Mouse (Mus musculus) midbrain, embryonic 15.5 days (tissue): Measurements from ENCODE around the gene Ehd4. TPM values are rescaled to one million over a fixed set of nuclear protein-coding genes. Genes with fewer than 3 reads are reported as not detected.

Source experiments
- ATAC-seq: fragments of 200-750 bp; cut with Nextera tagmentation; replicated peaks from 2 replicates; pipeline ENCODE4 v1.8.0; 2017; ENCODE audit warnings: moderate TSS enrichment
- H3K27ac ChIP-seq: fragments of 300-500 bp; sonication (generic); 2 replicates; pipeline ENCODE4 v1.5.1; 2015; ENCODE audit warnings: mild to moderate bottlenecking, inconsistent platforms
- H3K27me3 ChIP-seq: fragments of 300-500 bp; sonication (generic); replicated peaks from 2 replicates; pipeline ENCODE4 v1.6.1; 2015; ENCODE audit warnings: inconsistent platforms
- H3K36me3 ChIP-seq: fragments of 300-500 bp; sonication (generic); replicated peaks from 2 replicates; pipeline ENCODE4 v1.6.1; 2015; ENCODE audit warnings: inconsistent platforms
- H3K4me1 ChIP-seq: fragments of 300-500 bp; sonication (generic); 2 replicates; pipeline ENCODE4 v1.6.1; 2015; ENCODE audit warnings: inconsistent platforms
- H3K4me2 ChIP-seq: fragments of 300-500 bp; sonication (generic); 2 replicates; pipeline ENCODE4 v1.6.1; 2015; ENCODE audit warnings: inconsistent platforms, mild to moderate bottlenecking, moderate library complexity
- H3K4me3 ChIP-seq: fragments of 300-500 bp; sonication (generic); 2 replicates; pipeline ENCODE4 v1.5.1; 2015; ENCODE audit warnings: mild to moderate bottlenecking, inconsistent platforms
- H3K9ac ChIP-seq: fragments of 300-500 bp; sonication (generic); 2 replicates; pipeline ENCODE4 v1.6.1; 2015; ENCODE audit warnings: mild to moderate bottlenecking, inconsistent platforms
- H3K9me3 ChIP-seq: fragments of 300-500 bp; sonication (generic); 2 replicates; pipeline ENCODE4 v1.6.1; 2016; ENCODE audit warnings: inconsistent platforms
- WGBS: fragments of 180-500 bp; shearing (Covaris S2); methylation state at CpG from one replicate; pipeline ENCODE4 v1.1.7; 2015; ENCODE audit warnings: mixed read lengths; 5-methylcytosine and 5-hydroxymethylcytosine counted together
- polyA plus RNA-seq: library from polyadenylated mRNA; unstranded; fragments of >200 nt; fragmentation: Nextera tagmentation; extraction: Ambion mirVana; gene quantifications from 2 replicates; pipeline ENCODE4 v1.2.1, GENCODE M21; 2015

Ehd4 gene
- polyA plus RNA-seq, 1 experiment from 2014 or later: 17.9 TPM

- Histone ChIP-seq H3K4me2 (no peak overlapping the region), H3K9ac (no peak overlapping the region), H3K9me3 (no peaks in the 10 kb centered on the region), H3K4me1 (no peaks in the 10 kb centered on the region), H3K4me3 (no peak overlapping the region), H3K27ac (no peak overlapping the region), H3K27me3 (no peaks in the 10 kb centered on the region), H3K36me3 (no peaks in the 10 kb centered on the region)
- no peak for ATAC-seq
- WGBS: 64% methylated on average over 6 of the region's 6 CpGs
Measured at GRCm38 (mm10) chr2:120060190-120060589, 94.2 kb downstream of the Ehd4 start.

DNA sequence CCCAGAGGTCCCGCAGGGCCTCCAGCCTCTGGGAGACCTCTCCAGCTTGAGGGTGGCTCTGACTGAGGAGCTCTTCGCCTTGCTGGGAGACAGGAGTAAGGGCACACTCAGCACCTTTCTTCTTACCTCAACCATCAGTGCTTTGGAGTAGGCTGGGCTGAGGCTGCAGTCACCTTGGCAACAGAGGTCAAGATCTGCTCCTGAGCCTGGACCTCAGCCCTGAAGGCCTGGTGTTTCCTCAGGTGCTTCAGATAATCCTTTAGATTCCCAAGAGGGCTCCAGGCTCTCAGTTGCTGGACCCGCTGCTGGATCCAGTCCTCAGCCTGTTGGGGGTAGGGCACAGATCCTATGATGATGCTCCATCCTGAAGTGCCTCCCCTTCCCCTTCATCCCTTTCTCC, 94.9 kb downstream of the Ehd4 start:
- no peaks in the 10 kb centered on the region for H3K9me3 ChIP-seq
- H3K4me2 ChIP-seq: no peak overlapping the region
- H3K36me3 ChIP-seq: no peaks in the 10 kb centered on the region
- no peak overlapping the region for H3K27ac ChIP-seq
- no peak overlapping the region for H3K9ac ChIP-seq
- no peaks in the 10 kb centered on the region for H3K4me1 ChIP-seq
- no peaks in the 10 kb centered on the region for H3K27me3 ChIP-seq
- 80% methylated on average over 3 of the region's 3 CpGs for WGBS
- H3K4me3 ChIP-seq: no peak overlapping the region
- no peak for ATAC-seq

DNA sequence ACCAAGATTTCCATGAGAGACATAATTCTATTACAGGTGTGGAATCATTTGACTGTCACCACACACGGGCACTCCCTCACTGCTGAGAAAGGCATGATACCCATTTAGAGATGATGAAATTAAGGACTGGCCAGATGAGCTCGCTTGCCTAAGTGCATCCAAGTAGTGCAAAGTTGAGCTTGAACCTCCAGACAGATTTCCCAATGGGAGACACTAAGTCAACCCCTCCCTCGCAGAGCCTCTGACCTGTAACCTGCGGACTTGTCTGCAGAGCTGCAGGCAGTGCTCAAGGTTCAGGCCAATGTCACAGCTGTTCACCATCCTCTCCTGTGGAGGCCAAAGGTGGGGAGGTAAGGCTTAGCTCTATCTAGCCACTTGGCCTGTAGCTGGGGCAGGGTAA, 95.6 kb downstream of the Ehd4 start:
- Histone ChIP-seq H3K4me2 (no peak overlapping the region), H3K9me3 (no peaks in the 10 kb centered on the region), H3K27ac (no peak overlapping the region), H3K27me3 (no peaks in the 10 kb centered on the region), H3K36me3 (no peaks in the 10 kb centered on the region), H3K4me1 (no peaks in the 10 kb centered on the region), H3K9ac (no peak overlapping the region), H3K4me3 (no peak overlapping the region)
- ATAC-seq: no peak
- WGBS: 87% methylated on average over 4 of the region's 4 CpGs

DNA sequence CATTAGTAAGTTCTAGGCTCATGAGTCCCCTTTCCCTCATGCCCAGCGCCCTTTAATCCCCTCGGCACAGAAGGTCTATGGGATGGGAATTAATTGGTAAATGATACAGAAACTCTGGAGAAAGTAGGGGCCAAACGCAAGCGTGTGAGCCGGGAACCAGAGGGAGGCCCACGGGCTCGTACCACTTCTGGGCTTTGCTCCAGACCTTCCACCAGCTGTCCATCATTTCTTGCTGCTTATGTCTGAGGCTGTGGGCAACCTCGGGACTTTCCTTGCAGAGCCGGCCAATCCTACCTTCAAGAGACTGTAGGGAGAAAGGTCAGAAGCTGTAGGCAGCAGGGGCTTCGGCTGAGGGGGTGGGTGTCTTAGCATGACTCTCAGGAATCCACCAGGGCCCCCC, 98.5 kb downstream of the Ehd4 start:
- Histone ChIP-seq H3K4me3 (no peak overlapping the region), H3K9ac (no peak overlapping the region), H3K4me2 (no peak overlapping the region), H3K27me3 (no peaks in the 10 kb centered on the region), H3K4me1 (no peaks in the 10 kb centered on the region), H3K27ac (no peak overlapping the region), H3K36me3 (no peaks in the 10 kb centered on the region), H3K9me3 (no peaks in the 10 kb centered on the region)
- no peak for ATAC-seq
- WGBS: 91% methylated on average over 10 of the region's 10 CpGs

- H3K9ac ChIP-seq: no peak overlapping the region
- WGBS: 91% methylated on average over 12 of the region's 12 CpGs
- H3K27ac ChIP-seq: no peak overlapping the region
- no peaks in the 10 kb centered on the region for H3K27me3 ChIP-seq
- no peak overlapping the region for H3K4me3 ChIP-seq
- no peaks in the 10 kb centered on the region for H3K36me3 ChIP-seq
- no peak overlapping the region for H3K4me2 ChIP-seq
- no peaks in the 10 kb centered on the region for H3K9me3 ChIP-seq
- ATAC-seq: no peak
- H3K4me1 ChIP-seq: no peaks in the 10 kb centered on the region
Measured at GRCm38 (mm10) chr2:120054771-120055552, 99.4 kb downstream of the Ehd4 start.

DNA sequence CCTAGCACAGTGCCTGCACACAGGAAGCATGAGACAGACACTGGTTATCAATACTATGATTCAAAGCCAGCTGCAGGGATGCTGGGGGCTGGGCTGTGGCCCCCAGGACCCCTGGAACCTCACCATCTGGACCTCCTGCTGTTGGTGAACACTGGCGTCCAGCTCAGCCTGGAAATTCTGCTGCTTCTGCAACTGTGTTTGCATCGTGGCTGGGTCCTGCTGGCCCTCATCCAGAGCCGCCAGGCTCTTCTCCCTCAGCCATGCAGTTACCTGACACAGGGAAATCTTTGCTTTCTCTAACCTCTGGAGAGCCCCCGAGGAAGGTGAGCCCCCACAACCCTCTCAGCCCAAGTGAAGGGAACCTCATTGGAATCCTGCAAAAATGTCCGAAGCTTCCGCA, 103.0 kb downstream of the Ehd4 start:
- no peaks in the 10 kb centered on the region for H3K36me3 ChIP-seq
- no peak for ATAC-seq
- no peak overlapping the region for H3K4me3 ChIP-seq
- H3K4me1 ChIP-seq: no peaks in the 10 kb centered on the region
- no peaks in the 10 kb centered on the region for H3K9me3 ChIP-seq
- 64% methylated on average over 6 of the region's 6 CpGs for WGBS
- H3K27ac ChIP-seq: no peak overlapping the region
- no peak overlapping the region for H3K9ac ChIP-seq
- no peaks in the 10 kb centered on the region for H3K27me3 ChIP-seq
- no peak overlapping the region for H3K4me2 ChIP-seq

- Histone ChIP-seq H3K36me3 (no peaks in the 10 kb centered on the region), H3K27ac (no peak overlapping the region), H3K9me3 (no peaks in the 10 kb centered on the region), H3K9ac (no peak overlapping the region), H3K4me1 (no peaks in the 10 kb centered on the region), H3K27me3 (no peaks in the 10 kb centered on the region), H3K4me2 (no peak overlapping the region), H3K4me3 (no peak overlapping the region)
- 66% methylated on average over 10 of the region's 10 CpGs for WGBS
- ATAC-seq: no peak
Measured at GRCm38 (mm10) chr2:120049632-120050274, 104.7 kb downstream of the Ehd4 start.

GRCm38 (mm10) chr2:120048173-120048572, 106.2 kb downstream of the Ehd4 start:
- H3K4me2 ChIP-seq: no peak overlapping the region
- H3K4me1 ChIP-seq: no peaks in the 10 kb centered on the region
- WGBS: 77% methylated on average over 9 of the region's 9 CpGs
- no peak overlapping the region for H3K27ac ChIP-seq
- H3K36me3 ChIP-seq: no peaks in the 10 kb centered on the region
- no peak for ATAC-seq
- H3K9me3 ChIP-seq: no peaks in the 10 kb centered on the region
- H3K9ac ChIP-seq: no peak overlapping the region
- H3K27me3 ChIP-seq: no peaks in the 10 kb centered on the region
- no peak overlapping the region for H3K4me3 ChIP-seq

DNA sequence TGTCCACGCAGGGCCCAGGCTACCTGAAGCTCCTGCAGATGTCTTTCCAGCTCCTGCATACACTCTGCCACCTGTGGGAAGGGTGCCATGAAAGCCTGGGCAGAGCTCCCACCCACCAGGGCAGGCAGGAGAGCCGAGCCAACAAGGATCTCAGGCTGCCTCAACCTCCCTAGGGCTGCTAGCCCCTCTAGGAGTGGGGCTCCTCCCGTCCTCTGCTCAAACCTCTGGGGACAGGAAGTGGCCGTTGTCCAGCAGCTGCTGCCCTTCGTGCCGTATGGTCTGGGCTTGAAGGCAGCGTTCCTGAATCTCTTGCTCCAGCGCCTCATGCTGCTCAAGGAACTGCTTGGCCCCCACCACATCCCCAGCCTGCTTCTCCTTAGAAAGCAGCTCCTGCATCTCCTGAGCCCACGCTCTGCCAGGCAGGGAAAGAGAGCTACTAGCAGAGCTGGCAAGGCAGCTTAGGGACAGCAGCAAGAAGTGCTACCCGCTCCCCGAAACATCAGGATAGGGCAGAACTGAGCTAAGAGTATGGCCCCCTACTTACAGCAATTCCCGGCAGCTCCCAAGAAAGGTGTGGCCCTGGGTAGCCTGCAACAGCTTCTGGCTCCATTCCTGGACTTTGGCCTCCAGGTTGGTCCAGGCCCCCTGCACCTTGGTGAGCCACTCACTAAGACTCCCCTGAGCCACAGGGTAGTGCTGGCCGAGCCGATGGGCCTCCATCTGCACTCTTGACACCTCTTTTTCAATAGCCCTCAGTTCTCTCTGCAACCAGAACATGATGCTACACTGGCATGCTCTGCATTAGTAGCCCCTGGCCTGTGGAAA, 107.7 kb downstream of the Ehd4 start:
- WGBS: 68% methylated on average over 14 of the region's 14 CpGs
- H3K27ac ChIP-seq: no peak overlapping the region
- no peak for ATAC-seq

GRCm38 (mm10) chr2:120044676-120045075, 109.7 kb downstream of the Ehd4 start:
- no peak for ATAC-seq
- Histone ChIP-seq H3K4me3 (no peak overlapping the region), H3K9me3 (no peaks in the 10 kb centered on the region), H3K4me1 (no peaks in the 10 kb centered on the region), H3K9ac (no peak overlapping the region), H3K36me3 (peaks cover 24% of the 10 kb centered on the region; the same call in 1 of the 2 replicates), H3K27ac (no peak overlapping the region), H3K27me3 (no peaks in the 10 kb centered on the region), H3K4me2 (no peak overlapping the region)
- WGBS: 77% methylated on average over 3 of the region's 3 CpGs

More for the DNA sequence above, 107.7 kb downstream of the Ehd4 start:
- no peak overlapping the region for H3K4me2 ChIP-seq
- no peak overlapping the region for H3K4me3 ChIP-seq
- no peak overlapping the region for H3K9ac ChIP-seq
- no peaks in the 10 kb centered on the region for H3K4me1 ChIP-seq
- peaks cover 9% of the 10 kb centered on the region; the same call in 1 of the 2 replicates for H3K36me3 ChIP-seq
- no peaks in the 10 kb centered on the region for H3K9me3 ChIP-seq
- H3K27me3 ChIP-seq: no peaks in the 10 kb centered on the region

- no peak for ATAC-seq
- Histone ChIP-seq H3K27ac (no peak overlapping the region), H3K27me3 (no peaks in the 10 kb centered on the region), H3K4me2 (no peak overlapping the region), H3K4me3 (no peak overlapping the region), H3K9me3 (no peaks in the 10 kb centered on the region), H3K9ac (no peak overlapping the region), H3K36me3 (peaks cover 24% of the 10 kb centered on the region; the same call in 1 of the 2 replicates), H3K4me1 (no peaks in the 10 kb centered on the region)
- WGBS: 64% methylated on average over 4 of the region's 4 CpGs
Measured at GRCm38 (mm10) chr2:120044101-120044603, 110.3 kb downstream of the Ehd4 start.

GRCm38 (mm10) chr2:120040991-120041390, 113.4 kb downstream of the Ehd4 start:
- Histone ChIP-seq H3K4me1 (no peaks in the 10 kb centered on the region), H3K27me3 (no peaks in the 10 kb centered on the region), H3K4me2 (no peak overlapping the region), H3K9ac (no peak overlapping the region), H3K27ac (no peak overlapping the region), H3K36me3 (peaks cover 27% of the 10 kb centered on the region; the same call in 1 of the 2 replicates), H3K4me3 (no peak overlapping the region), H3K9me3 (no peaks in the 10 kb centered on the region)
- WGBS: 86% methylated on average over 5 of the region's 5 CpGs
- no peak for ATAC-seq
